Mouse (Mus musculus) monocyte, adult 5-6 weeks (primary cell): Measurements from ENCODE around the gene Gpr174. TPM values are rescaled to one million over a fixed set of nuclear protein-coding genes. Genes with fewer than 3 reads are reported as not detected.
"Not testable (repeated sequence)": the region's sequence is repeated elsewhere in the genome, so short reads cannot be mapped to it uniquely, and the experiment has no call there.

Experiments
- ATAC-seq: fragments of 153-309, 156-312 bp; replicated peaks from 2 replicates; pipeline ENCODE4 v1.8.0; 2017; ENCODE audit warnings: mild to moderate bottlenecking; ENCODE audit not compliant: low TSS enrichment, insufficient number of reproducible peaks, severe bottlenecking, poor library complexity, low FRiP score
- total RNA-seq: library from RNA; stranded (forward); fragments of 200-1000, 200-491, 200-594 nt; gene quantifications from 3 replicates; pipeline ENCODE4 v1.2.3, GENCODE M21; 2017

Gpr174 gene
- 13.4 to 49.8 TPM (median 16.6 TPM) in 3 replicates for total RNA-seq

GRCm38 (mm10) chrX:107255486-107256227, at the start of gene Gpr174:
Gene Gpr174 (plus strand): TSS chrX:107255878.
- no peak for ATAC-seq

DNA sequence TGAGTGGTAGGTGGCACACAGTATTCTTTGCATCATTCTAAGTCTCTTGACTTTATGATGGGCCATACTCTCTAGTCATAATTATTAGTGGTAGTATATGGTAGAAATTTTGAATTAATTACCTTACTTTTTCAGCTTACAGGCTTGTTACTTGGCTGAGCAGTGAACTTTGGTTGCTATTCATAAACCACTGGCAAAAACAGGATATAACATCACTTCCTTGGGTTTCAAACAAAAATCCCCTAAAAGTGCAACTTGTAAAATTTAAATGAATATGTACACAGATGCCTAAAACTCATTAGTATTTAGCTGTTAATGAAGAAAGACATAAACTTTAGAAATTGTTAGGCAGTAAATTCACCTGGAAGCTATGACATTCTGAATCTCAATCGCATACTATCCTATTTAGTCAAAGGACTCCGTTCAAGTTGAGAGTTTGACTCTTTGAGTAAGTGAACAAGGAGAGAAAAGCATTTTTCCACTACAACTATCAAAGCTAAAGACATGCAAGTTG, 38.0 kb upstream of the Gpr174 start:
- ATAC-seq, result peak; percentile 56; the same call in 1 of the 2 replicates

- no peak for ATAC-seq
Measured at GRCm38 (mm10) chrX:107224846-107225245, 30.8 kb upstream of the Gpr174 start.

DNA sequence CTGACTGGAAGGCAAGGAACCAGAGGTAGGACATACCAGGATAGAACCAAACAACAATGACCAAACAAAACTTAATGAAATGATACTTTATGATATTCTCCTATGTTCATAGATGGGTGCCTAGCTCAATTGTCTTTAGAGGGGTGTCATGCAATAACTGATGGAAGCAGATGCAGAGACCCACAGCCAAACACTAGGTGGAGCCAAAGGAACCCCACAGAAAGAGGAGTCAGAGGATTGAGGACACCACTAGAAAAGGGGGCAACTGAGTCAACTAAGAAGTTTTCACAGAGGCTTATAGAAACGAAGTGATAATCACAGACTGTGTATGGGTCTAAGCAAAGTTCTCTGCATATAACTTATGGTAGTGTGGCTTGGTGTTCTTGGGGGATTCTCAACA, 24.5 kb upstream of the Gpr174 start:
- ATAC-seq, result no peak

- ATAC-seq, result 0 out of 2 replicates have a peak, but pooled peaks have one; percentile 59
Measured at GRCm38 (mm10) chrX:107234655-107235054, 21.0 kb upstream of the Gpr174 start.

DNA sequence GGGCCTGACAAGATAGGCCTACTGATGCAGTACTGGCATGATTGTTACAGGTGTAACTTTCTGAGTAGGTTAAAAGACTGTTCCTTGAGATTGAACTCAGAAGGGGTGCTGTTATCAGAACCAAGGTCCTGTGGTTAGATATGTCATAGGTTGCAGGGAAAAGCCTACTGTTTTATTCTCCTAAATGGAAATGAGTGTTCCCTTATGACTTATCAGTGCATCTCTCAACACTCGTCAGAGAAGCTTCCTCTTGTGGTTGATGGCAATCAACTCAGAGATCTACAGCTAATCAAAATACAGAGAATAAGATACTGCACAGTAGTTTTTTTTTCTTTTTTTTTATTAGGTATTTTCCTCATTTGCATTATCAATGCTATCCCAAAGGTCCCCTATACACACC, 19.2 kb upstream of the Gpr174 start:
- ATAC-seq, result no peak

DNA sequence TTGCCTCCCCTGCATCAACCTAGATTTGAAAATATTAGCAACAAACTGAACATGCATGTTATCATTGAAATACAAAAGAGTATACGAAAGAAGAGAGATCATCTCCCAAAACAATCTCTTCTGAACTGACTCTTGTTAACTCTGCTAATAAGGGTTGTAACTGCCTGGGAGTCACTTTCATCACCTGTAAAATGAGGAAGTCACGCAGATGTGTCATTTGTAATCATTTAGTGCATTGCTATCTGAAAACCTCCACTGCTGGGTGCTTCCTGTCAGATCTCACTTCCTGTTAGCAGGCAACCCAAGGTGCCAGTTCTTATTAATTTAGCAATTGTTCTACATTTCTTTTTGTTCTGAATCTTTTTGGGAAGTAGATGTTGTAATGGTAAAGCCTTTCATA, 5.3 kb upstream of the Gpr174 start:
- peak; percentile 78 for ATAC-seq

- ATAC-seq, result no peak
Measured at GRCm38 (mm10) chrX:107264619-107265018, 8.9 kb downstream of the Gpr174 start.

DNA sequence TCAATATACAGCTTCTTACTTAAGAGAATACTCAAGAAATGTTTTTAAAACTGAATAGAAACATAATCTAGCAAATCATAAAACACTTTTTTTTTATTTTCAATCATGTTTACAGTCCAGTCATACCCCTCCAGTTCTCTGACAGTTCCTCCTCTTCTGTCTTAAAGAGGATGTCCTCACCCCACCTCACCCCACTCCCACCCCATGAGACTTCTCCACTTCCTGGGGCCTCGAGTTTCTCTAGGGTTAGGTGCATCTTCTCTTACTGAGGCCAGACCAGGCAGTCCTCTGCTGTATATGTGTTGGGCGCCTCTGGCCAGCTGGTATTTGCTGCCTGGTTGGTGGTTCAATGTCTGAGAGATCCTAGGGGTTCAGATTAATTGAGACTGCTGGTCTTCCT, 21.9 kb downstream of the Gpr174 start:
- ATAC-seq, result no peak

- no peak for ATAC-seq
Measured at GRCm38 (mm10) chrX:107284211-107284610, 28.5 kb downstream of the Gpr174 start.

DNA sequence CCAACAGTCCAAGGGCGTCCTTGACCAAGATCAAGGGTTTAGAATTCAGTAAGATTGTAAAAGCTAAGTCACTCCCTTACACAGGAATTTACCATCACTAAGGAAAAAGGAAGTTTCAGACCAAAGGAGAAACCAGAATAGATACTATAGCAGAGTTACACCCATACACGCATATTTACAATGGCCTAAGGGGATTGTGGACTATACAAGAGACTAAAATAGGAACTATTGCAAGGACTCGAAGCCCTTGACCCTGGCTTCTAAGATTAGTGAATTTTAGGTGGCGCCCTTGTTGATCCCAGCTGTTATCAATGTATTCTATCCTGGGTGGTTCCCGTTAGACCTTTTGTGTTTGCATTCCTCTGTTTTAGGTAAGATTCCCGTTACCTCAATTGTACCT, 42.2 kb downstream of the Gpr174 start:
- ATAC-seq, result not testable (repeated sequence)

DNA sequence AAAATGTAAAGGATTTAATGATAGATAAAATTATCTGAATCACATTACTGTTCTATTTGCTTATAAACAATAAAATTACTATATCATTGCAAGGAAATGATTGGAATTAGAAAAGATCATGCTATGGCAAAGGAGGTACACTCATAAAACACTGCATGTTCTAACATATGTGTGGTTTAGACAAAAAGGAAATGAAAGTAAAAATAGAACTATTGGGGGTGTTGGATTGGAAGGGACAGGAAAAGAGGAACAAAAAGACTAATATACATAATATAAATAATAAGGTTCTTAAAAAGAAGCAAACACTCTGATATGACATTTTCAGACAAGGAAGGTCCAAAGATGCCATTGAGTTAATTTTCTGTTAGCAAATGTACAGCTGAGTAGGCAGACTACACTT, 43.1 kb downstream of the Gpr174 start:
- no peak for ATAC-seq

DNA sequence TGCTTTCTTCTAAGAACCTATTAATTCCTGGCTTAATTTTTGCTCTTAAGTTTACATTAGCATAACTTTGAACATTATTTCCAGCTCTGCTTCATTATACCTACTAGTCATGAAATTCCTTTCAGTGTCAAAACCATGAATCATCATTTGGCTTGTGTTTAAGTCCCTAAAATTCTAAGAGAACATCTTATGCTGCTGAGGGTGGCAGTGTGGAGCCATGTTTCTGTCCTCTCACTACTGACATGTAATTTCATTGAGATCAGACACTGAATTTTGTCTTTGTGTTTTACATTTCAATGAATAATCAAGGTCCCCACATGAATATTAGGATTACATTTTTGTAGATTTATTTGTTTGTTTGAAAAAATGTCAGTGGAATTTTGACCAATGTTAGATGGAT, 50.8 kb downstream of the Gpr174 start:
- ATAC-seq, result no peak

DNA sequence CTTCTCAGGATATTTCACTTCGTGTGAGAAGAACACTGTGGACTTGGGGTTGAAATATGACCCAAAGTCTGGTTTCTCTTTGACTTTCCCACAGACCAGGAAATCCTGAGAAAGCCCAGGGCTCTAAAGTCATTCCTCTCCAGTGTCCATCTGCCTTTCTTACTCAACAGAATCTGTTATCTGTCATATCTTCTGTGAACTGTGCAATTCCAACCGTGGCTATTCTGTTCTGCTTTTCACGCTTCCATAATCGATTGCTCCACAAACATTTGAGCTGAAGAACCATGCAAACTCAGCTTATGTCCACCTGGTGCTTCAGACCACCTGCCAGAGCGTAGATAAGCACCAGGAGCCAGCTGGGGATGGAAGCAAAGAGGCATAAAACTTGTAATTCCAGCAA, 56.9 kb downstream of the Gpr174 start:
- no peak for ATAC-seq

DNA sequence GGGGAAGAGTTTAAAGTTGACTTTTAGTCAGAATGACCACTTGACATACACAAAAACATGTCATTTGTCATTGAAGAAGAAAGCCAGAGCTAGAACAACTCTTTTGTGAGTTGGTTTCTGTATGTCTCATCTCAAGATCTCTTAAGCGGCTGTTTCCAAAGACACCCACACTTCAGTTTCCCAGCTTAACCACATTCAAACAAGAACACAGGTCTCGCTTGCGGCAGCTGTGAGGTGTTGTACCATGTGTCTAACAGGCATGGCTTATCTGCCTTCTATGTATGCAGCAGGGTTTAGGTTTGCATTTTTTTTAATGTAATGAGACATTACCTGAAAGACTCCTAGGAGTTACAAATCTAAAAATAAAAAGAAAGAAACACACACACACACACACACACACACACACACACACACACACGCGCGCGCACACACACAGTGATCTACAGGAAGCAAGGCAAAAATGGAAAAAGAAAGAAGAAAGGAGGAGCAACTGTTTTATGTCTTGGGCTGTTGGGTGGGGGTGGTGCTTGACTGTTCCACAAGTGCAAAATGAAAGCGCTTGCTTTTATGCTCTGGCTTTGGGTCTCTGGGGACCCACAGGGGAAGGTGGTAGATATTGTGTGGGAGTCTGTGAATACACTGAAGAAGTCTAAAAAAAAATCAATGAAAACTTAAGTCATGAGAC, 70.2 kb downstream of the Gpr174 start:
- peak; percentile 40; the same call in 1 of the 2 replicates for ATAC-seq

- peak; percentile 70; the same call in 1 of the 2 replicates for ATAC-seq
Measured at GRCm38 (mm10) chrX:107329849-107330248, 74.2 kb downstream of the Gpr174 start.

DNA sequence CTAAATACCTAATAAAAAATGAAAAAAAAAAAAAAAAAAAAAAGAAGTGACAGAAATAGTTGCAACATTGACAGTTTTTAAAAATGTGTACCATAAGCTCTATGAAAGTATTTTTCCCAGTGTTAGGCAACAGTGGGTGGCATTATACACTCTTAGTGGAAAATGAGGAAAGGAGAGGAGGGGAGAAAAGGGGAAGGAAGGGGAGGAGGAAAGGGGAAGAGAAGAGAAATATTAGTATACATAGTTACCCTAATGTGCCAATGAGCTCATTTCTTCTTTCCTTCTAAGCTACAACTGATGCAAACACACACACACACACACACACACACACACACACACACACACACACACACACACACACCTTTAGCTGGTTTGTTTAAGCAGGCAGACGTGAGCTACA, 80.9 kb downstream of the Gpr174 start:
- no peak for ATAC-seq

DNA sequence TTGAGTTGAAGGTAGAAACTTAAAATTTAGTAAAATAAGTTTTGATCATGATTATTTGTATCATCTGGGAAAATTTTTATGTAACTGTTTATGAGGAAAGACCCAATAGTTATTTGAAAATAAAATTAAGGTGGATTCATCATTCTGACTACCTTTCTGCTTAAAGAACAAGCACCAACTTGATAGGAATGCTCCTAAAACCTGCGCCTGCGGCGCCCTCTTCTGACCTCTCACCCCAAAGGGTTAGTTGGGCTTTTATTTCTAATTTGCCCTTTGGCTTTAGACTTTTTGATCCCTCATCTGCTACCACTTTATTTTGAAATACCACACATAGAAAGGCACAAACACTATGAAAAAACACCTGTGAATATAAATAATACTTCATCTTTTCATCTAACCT, 86.3 kb downstream of the Gpr174 start:
- no peak for ATAC-seq
